Comparison of ENCODE assay signal across 15 mouse cellular contexts in the genomic region with DNA sequence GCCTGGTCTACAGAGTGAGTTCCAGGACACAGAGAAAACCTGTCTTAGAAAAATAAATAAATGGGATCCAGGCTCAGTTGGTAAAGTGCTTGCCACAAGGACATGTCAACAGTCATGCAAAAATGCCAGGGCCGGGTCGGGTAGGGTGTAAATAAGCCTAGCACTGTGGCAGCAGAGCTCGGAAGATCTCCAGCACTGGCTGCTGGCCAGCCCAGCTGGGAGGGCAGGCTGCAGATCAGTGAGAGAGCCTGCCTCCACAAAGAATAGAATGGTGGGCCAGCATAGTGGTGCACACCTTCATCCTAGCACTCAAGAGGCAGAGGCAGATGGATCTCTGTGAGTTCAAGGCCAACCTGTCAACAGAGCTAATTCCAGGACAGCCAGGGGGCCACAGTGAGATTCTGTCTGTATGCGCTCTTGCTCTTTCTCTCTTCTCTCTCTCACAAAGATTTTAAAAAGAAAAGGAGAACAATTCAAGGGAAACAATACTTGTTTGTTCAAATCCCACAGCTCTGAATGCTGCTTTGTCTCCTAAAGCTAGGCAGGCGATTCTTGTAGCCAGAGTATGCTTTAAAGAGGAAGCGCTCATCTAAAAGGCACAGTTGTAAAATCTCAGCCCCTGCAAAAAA.
DNase-seq lines count a peak whose midpoint lies in the region; ATAC-seq and TF ChIP-seq lines count a peak whose summit lies in the region.
"Had no signal": no experiment of that assay in that cellular context is flagged by ENCODE, and none has a peak within 500 bp of the region (broad histone marks: within the 10 kb centered on the region; RNA-seq: fewer than 3 reads in every experiment).

No protein-coding gene starts in this region.

- no peak; the same call in none of the 2 replicates for TF ChIP-seq CTCF in left cerebral cortex, adult 2 months (IDR thresholded peaks at IDR 0.05)

- intact Hi-C loops in left cerebral cortex, adult 2 months (cut with DNase I): loop anchor here (2.0 kb wide), 1 partner anchor 31 kb away; no protein-coding TSS in a partner anchor
- intact Hi-C loops in left cerebral cortex, postnatal 14 days (cut with DNase I): no loop called here

- no peak for ATAC-seq in neural tube, embryonic 15.5 days (ENCODE audit: low FRiP score)
- ATAC-seq: forebrain, embryonic 13.5 days; intestine, embryonic 16.5 days had no signal

- no peak overlapping the region for H3K4me2 ChIP-seq in neural tube, embryonic 15.5 days
- H3K4me2 ChIP-seq: forebrain, embryonic 13.5 days; neural tube, embryonic 12.5 days had no signal

- no peaks in the 10 kb centered on the region for H3K4me1 ChIP-seq in neural tube, embryonic 15.5 days
- H3K4me1 ChIP-seq: forebrain, embryonic 13.5 days; neural tube, embryonic 12.5 days had no signal

- H3K9me3 ChIP-seq in neural tube, embryonic 15.5 days (replicated peaks): no peaks in the 10 kb centered on the region
- H3K9me3 ChIP-seq: forebrain, embryonic 13.5 days; megakaryocyte, embryonic 14.5 days; neural tube, embryonic 12.5 days had no signal

- H3K36me3 ChIP-seq in neural tube, embryonic 15.5 days: peaks cover 58% of the 10 kb centered on the region

- H3K4me3 ChIP-seq in left cerebral cortex, adult 2 months: no peak overlapping the region
- H3K4me3 ChIP-seq in neural tube, embryonic 15.5 days (replicated peaks): no peak overlapping the region
- H3K4me3 ChIP-seq: forebrain, embryonic 13.5 days; megakaryocyte, embryonic 14.5 days; neural tube, embryonic 12.5 days had no signal

- peak; percentile 43 for DNase-seq in adrenal gland, postnatal 14 days
- DNase-seq in adrenal gland, adult 18-20 months (ENCODE audit: low spot score in 2 of 2): no peak
- no peak for DNase-seq in left cerebral cortex, adult 2 months (ENCODE audit: extremely low spot score in 1 of 2, low spot score in 2 of 2)
- DNase-seq in left cerebral cortex, postnatal 14 days (ENCODE audit: low spot score in 2 of 2): no peak
- peak; percentile 24 for DNase-seq in adipocyte (ENCODE audit: low spot score)
- peak; percentile 84 to 89 for DNase-seq in cerebellum, postnatal 25 days
- DNase-seq in lung, postnatal 25 days (ENCODE audit: low spot score): no peak
- DNase-seq: heart, adult 18-20 months; kidney, postnatal 25 days; lung, adult 2 months had no signal

- WGBS in neural tube, embryonic 15.5 days: 44% methylated on average over 6 of the region's 6 CpGs

- no peak overlapping the region for H3K9ac ChIP-seq in neural tube, embryonic 15.5 days (replicated peaks)
- H3K9ac ChIP-seq: forebrain, embryonic 13.5 days; neural tube, embryonic 12.5 days had no signal

- H3K27ac ChIP-seq in left cerebral cortex, adult 2 months: peak overlapping the region; percentile 30; the same call in 1 of the 2 replicates
- H3K27ac ChIP-seq in neural tube, embryonic 15.5 days (replicated peaks): no peak overlapping the region
- H3K27ac ChIP-seq: forebrain, embryonic 13.5 days; neural tube, embryonic 12.5 days had no signal

- H3K27me3 ChIP-seq in neural tube, embryonic 15.5 days (replicated peaks): no peaks in the 10 kb centered on the region
- H3K27me3 ChIP-seq: forebrain, embryonic 13.5 days; megakaryocyte, embryonic 14.5 days; neural tube, embryonic 12.5 days had no signal

Comparison
In these comparisons a context has a peak if more than half of its experiments do, and no peak if none do; other contexts are left out.
1. DNase-seq: peak in adrenal gland, postnatal 14 days (single experiment), adipocyte (single experiment) and cerebellum, postnatal 25 days (2 of 2); none in adrenal gland, adult 18-20 months (0 of 2), left cerebral cortex, adult 2 months (0 of 2), left cerebral cortex, postnatal 14 days (0 of 2) and lung, postnatal 25 days (single experiment).